Mouse (Mus musculus) spleen, adult 2 months (tissue): ENCODE results near the gene D17Wsu92e.

Experiments used
- CTCF ChIP-seq: fragments of 200-500 bp; IDR thresholded peaks from 2 replicates; pipeline ENCODE4 v1.5.1; 2011; ENCODE audit warnings: mild to moderate bottlenecking, inconsistent platforms; ENCODE audit not compliant: insufficient read depth, insufficient read length, insufficient replicate concordance; ENCODE audit errors: extremely low read depth
- POLR2A ChIP-seq: fragments of 200-500 bp; IDR thresholded peaks from 2 replicates; pipeline ENCODE4 v1.6.1; 2011; ENCODE audit warnings: low read depth, low read length, inconsistent platforms

- TF ChIP-seq CTCF (no peak), POLR2A (no peak)
Measured at GRCm38 (mm10) chr17:27720326-27720725, 100.1 kb downstream of the D17Wsu92e start.
